Mouse (Mus musculus) ES-Bruce4 (cell line): Measurements from ENCODE around the gene Aktip. TPM values are rescaled to one million over a fixed set of nuclear protein-coding genes. Genes with fewer than 3 reads are reported as not detected.

Source experiments
- H3K27ac ChIP-seq: 2 replicates; pipeline ENCODE4 v1.5.1; 2012; ENCODE audit warnings: low read length, inconsistent platforms; ENCODE audit not compliant: insufficient read depth
- H3K27me3 ChIP-seq: 2 replicates; pipeline ENCODE4 v1.6.1; 2012; ENCODE audit warnings: mild to moderate bottlenecking, low read length, inconsistent platforms; ENCODE audit not compliant: control insufficient read depth, poor library complexity, insufficient read depth, severe bottlenecking
- H3K36me3 ChIP-seq: 2 replicates; pipeline ENCODE4 v1.6.1; 2012; ENCODE audit warnings: inconsistent platforms, mild to moderate bottlenecking, low read length, moderate library complexity; ENCODE audit not compliant: control insufficient read depth, poor library complexity, insufficient read depth, severe bottlenecking
- H3K4me1 ChIP-seq: one replicate; pipeline ENCODE4 v1.8.1; 2011; ENCODE audit warnings: low read length; ENCODE audit not compliant: control insufficient read depth, insufficient read depth
- H3K4me3 ChIP-seq: 2 replicates; pipeline ENCODE4 v1.5.1; 2011; ENCODE audit warnings: low read depth, mild to moderate bottlenecking, low read length
- H3K9ac ChIP-seq: 2 replicates; pipeline ENCODE4 v1.6.1; 2012; ENCODE audit warnings: low read depth, mild to moderate bottlenecking, inconsistent platforms; ENCODE audit not compliant: poor library complexity, severe bottlenecking
- H3K9me3 ChIP-seq: replicated peaks from 2 replicates; pipeline ENCODE4 v1.6.1; 2012; ENCODE audit warnings: mild to moderate bottlenecking, low read length, inconsistent platforms; ENCODE audit not compliant: control insufficient read depth, poor library complexity, insufficient read depth, severe bottlenecking
- CTCF ChIP-seq: IDR thresholded peaks from one replicate; pipeline ENCODE4 v1.8.1; 2011; ENCODE audit warnings: low read depth, low read length
- EP300 ChIP-seq: IDR thresholded peaks from 2 replicates; pipeline ENCODE4 v1.6.1; 2011; ENCODE audit warnings: low read depth, low read length; ENCODE audit not compliant: insufficient read depth
- POLR2A ChIP-seq: IDR thresholded peaks from one replicate; pipeline ENCODE4 v1.8.1; 2011; ENCODE audit warnings: low read length; ENCODE audit not compliant: insufficient read depth
- polyA plus RNA-seq: library from polyadenylated mRNA; stranded (reverse); fragments of >200 nt; gene quantifications from 2 replicates; pipeline ENCODE4 v1.2.4, GENCODE M21; 2011; ENCODE audit warnings: low read depth; ENCODE audit not compliant: missing spikeins, insufficient read depth, insufficient read length

Gene Aktip
- polyA plus RNA-seq, 1 experiment, result 74.4 TPM

DNA sequence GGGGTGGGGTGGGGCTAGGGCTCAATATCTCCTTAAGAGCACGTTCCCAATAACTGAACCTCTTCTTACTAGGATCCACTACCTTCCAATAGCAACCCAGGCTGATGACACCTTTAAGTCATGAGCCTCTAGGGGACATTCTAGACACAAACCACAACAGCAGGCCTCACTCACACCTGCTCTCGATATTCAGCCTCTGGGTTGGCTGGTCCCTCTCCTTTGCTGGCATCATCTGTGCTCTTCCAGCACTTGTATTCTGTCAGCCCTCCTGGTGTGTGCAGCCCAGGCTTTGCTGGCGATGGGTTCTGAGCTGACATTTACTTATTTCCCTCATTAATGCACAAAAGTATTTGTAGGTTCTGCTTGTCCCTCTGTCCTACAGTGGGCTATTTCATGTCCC, 14.5 kb upstream of the Aktip start:
- H3K4me3 ChIP-seq, result no peak overlapping the region
- no peaks in the 10 kb centered on the region for H3K36me3 ChIP-seq
- TF ChIP-seq CTCF (no peak), POLR2A (no peak), EP300 (no peak)
- H3K9me3 ChIP-seq, result 0 out of 2 replicates have a peak, but pooled peaks cover 5% of the 10 kb centered on the region
- no peak overlapping the region for H3K9ac ChIP-seq
- no peaks in the 10 kb centered on the region for H3K27me3 ChIP-seq
- no peaks in the 10 kb centered on the region for H3K4me1 ChIP-seq
- no peak overlapping the region for H3K27ac ChIP-seq

- no peak overlapping the region for H3K9ac ChIP-seq
- H3K27ac ChIP-seq, result no peak overlapping the region
- no peaks in the 10 kb centered on the region for H3K4me1 ChIP-seq
- no peaks in the 10 kb centered on the region for H3K27me3 ChIP-seq
- no peaks in the 10 kb centered on the region for H3K9me3 ChIP-seq
- no peak for TF ChIP-seq CTCF
- no peak for TF ChIP-seq POLR2A
- TF ChIP-seq EP300, result no peak
- no peaks in the 10 kb centered on the region for H3K36me3 ChIP-seq
- no peak overlapping the region for H3K4me3 ChIP-seq
Observed at GRCm38 (mm10) chr8:91212948-91213347, 13.2 kb upstream of the Aktip start.

DNA sequence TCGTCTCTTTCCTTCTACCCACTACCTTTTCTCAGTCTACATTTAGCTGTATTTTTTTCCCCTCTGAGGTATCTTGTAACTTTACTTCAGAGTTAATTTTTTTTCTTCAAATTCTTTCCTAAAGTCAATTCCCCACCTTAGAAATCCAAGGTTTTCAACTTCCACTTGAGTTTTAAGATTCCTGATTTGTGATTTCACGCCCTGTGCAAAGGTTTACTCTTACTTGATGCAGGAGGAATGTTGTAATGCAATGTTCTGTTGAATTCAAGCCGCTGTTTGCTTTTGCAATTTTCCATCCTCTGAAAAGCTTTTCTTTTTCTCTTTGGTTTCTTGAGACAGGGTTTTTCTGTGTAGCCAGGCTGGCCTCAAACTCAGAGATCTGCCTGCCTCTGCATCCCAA, 9.9 kb upstream of the Aktip start:
- Histone ChIP-seq H3K9ac (no peak overlapping the region), H3K36me3 (no peaks in the 10 kb centered on the region), H3K27me3 (peaks cover 1% of the 10 kb centered on the region; the same call in 1 of the 2 replicates), H3K27ac (no peak overlapping the region), H3K4me3 (no peak overlapping the region), H3K4me1 (no peaks in the 10 kb centered on the region), H3K9me3 (0 out of 2 replicates have a peak, but pooled peaks cover 2% of the 10 kb centered on the region)
- TF ChIP-seq EP300 (no peak), POLR2A (no peak), CTCF (no peak)

DNA sequence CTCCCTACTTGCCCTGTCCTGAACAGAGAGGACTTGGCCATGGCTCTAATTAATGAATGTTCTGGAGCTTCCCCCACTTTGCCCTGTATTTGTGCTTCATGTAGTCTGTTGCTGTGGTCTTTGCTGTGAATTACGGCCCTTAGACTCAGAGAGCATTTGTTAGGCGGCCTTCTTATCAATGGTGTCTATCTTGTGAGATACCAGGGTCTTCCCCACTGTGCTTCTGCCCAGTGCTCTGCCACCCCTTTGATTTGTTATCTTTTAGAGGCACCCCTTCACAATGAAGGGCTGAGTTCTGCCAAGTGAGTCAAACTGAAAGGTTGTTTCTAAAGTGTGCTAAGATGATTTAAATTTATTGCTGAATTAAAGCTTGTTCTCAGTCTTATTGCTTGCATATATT, 7.9 kb upstream of the Aktip start:
- no peak overlapping the region for H3K27ac ChIP-seq
- no peaks in the 10 kb centered on the region for H3K4me1 ChIP-seq

GRCm38 (mm10) chr8:91205897-91206296, 6.1 kb upstream of the Aktip start:
- H3K27me3 ChIP-seq, result peaks cover 1% of the 10 kb centered on the region; the same call in 1 of the 2 replicates
- no peak overlapping the region for H3K27ac ChIP-seq
- H3K9ac ChIP-seq, result no peak overlapping the region

More for the DNA sequence above, 7.9 kb upstream of the Aktip start:
- Histone ChIP-seq H3K4me3 (no peak overlapping the region), H3K36me3 (no peaks in the 10 kb centered on the region), H3K9me3 (0 out of 2 replicates have a peak, but pooled peaks cover 2% of the 10 kb centered on the region), H3K9ac (no peak overlapping the region), H3K27me3 (peaks cover 1% of the 10 kb centered on the region; the same call in 1 of the 2 replicates)
- TF ChIP-seq POLR2A (no peak), EP300 (no peak), CTCF (no peak)

DNA sequence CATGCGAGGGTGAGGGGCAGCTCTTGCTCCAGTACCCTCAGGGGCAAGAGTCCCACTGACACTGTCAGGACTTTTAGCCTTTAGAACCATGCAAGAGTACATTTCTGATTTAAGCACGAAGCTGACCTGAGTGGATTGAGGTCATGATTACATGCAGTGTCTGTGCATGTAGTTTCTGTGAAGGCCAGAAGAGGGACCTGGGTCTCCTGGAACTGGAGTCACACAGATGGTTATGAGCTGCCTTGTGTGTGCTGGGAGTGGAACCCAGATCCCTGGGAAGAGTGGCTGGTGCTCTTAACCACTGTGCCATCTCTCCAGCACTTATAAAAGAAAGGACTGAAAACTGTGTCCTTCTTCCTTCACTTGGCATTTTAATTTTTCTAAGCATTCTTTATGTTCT, 1.4 kb upstream of the Aktip start:
- TF ChIP-seq EP300, result no peak
- TF ChIP-seq POLR2A, result no peak
- no peak for TF ChIP-seq CTCF
- no peaks in the 10 kb centered on the region for H3K4me1 ChIP-seq
- no peaks in the 10 kb centered on the region for H3K36me3 ChIP-seq
- no peaks in the 10 kb centered on the region for H3K27me3 ChIP-seq
- no peaks in the 10 kb centered on the region for H3K9me3 ChIP-seq
- H3K9ac ChIP-seq, result no peak overlapping the region
- no peak overlapping the region for H3K27ac ChIP-seq
- H3K4me3 ChIP-seq, result no peak overlapping the region

More at GRCm38 (mm10) chr8:91205897-91206296, 6.1 kb upstream of the Aktip start:
- H3K4me1 ChIP-seq, result no peaks in the 10 kb centered on the region
- TF ChIP-seq EP300, result no peak
- H3K4me3 ChIP-seq, result no peak overlapping the region
- no peaks in the 10 kb centered on the region for H3K36me3 ChIP-seq
- 0 out of 2 replicates have a peak, but pooled peaks cover 2% of the 10 kb centered on the region for H3K9me3 ChIP-seq
